Mouse (Mus musculus) ES-Bruce4 (cell line): ENCODE measurements around the gene Uso1.

Source experiments
- CTCF ChIP-seq: IDR thresholded peaks from one replicate; pipeline ENCODE4 v1.8.1; 2011; ENCODE audit warnings: low read depth, low read length
- POLR2A ChIP-seq: IDR thresholded peaks from one replicate; pipeline ENCODE4 v1.8.1; 2011; ENCODE audit warnings: low read length; ENCODE audit not compliant: insufficient read depth

GRCm38 (mm10) chr5:92239333-92240232, 101.8 kb downstream of the Uso1 start:
- TF ChIP-seq POLR2A = peak; percentile 9
- TF ChIP-seq CTCF = peak; percentile 45
